Mouse (Mus musculus): ENCODE results near the gene Nudt15. TPM values are rescaled to one million over a fixed set of nuclear protein-coding genes. Genes with fewer than 3 reads are reported as not detected.

Gene Nudt15
- polyA plus RNA-seq, 1 experiment from 2014 or later, result 4.1 TPM

- H3K27ac ChIP-seq (ENCODE audit: low read length), result peak overlapping the region; percentile 55; the same call in 1 of the 2 replicates
- ATAC-seq (replicated peaks; ENCODE audit: extremely low read depth, insufficient read depth, low FRiP score), result no peak
These were observed 46.3 kb downstream of the Nudt15 start for GRCm38 (mm10) chr14:73501721-73502120.

DNA sequence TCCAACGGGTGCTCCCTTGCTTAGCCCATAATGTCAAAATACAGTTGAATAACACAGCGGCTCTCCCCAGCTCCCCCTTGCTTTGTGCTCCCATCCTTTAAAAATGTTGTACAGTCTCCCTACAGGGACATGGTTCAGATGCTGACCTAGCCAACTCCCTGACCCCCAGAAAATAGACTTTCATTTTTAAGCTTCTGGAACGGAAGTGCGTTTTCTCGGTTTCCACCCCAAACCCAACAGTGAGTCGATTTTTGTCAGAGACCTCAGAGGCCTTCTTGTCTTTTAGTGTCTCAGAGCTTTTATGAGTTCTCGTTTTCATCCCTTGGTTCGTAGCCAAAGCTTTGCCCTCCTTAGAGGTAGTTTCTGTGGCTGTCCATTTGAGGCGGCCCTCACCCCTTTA is 46.8 kb downstream of the Nudt15 start:
- 89% methylated on average over 9 of the region's 9 CpGs for WGBS
- H3K9ac ChIP-seq (ENCODE audit: low read length), result no peak overlapping the region
- H3K9me3 ChIP-seq (replicated peaks; ENCODE audit: control insufficient read depth, low read length), result no peaks in the 10 kb centered on the region
- H3K36me3 ChIP-seq (ENCODE audit: control insufficient read depth, insufficient read depth), result no peaks in the 10 kb centered on the region
- H3K4me1 ChIP-seq (ENCODE audit: control insufficient read depth, insufficient read depth, low read length), result peaks cover 12% of the 10 kb centered on the region
- no peak for ATAC-seq (replicated peaks; ENCODE audit: extremely low read depth, insufficient read depth, low FRiP score)
- H3K4me3 ChIP-seq (ENCODE audit: low read length), result no peak overlapping the region
- H3K27me3 ChIP-seq (ENCODE audit: control insufficient read depth, insufficient read depth, low read length), result no peaks in the 10 kb centered on the region
- H3K27ac ChIP-seq (ENCODE audit: low read length), result 0 out of 2 replicates have a peak overlapping the region, but pooled peaks have one; percentile 55
- H3K4me2 ChIP-seq (ENCODE audit: low read depth, low read length), result no peak overlapping the region

More at GRCm38 (mm10) chr14:73501721-73502120, 46.3 kb downstream of the Nudt15 start:
- Histone ChIP-seq H3K4me2 (ENCODE audit: low read depth, low read length) (no peak overlapping the region), H3K4me1 (ENCODE audit: control insufficient read depth, insufficient read depth, low read length) (peaks cover 12% of the 10 kb centered on the region), H3K36me3 (ENCODE audit: control insufficient read depth, insufficient read depth) (no peaks in the 10 kb centered on the region), H3K27me3 (ENCODE audit: control insufficient read depth, insufficient read depth, low read length) (no peaks in the 10 kb centered on the region), H3K9me3 (replicated peaks; ENCODE audit: control insufficient read depth, low read length) (no peaks in the 10 kb centered on the region), H3K9ac (ENCODE audit: low read length) (no peak overlapping the region), H3K4me3 (ENCODE audit: low read length) (no peak overlapping the region)
- 56% methylated on average over 6 of the region's 6 CpGs for WGBS

DNA sequence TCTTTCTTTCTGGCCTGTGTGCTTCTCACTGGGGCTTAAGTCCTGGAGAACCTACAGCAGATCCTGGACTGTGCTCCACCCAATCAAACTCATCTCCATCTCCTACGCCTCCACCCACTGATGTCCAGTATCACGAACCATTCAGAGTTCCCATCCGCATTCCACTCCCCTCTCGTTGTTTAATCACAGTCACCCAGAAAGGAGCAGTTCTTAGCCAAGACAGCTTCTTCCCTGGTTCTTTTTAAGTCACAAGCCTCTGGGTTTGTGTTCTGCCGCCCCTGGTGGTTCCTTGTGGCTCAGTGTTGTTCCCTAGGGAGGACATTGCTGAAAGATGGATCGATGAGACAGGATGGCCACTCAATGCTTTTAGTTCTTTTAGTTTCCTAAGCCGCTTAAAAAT is 52.3 kb downstream of the Nudt15 start:
- H3K9me3 ChIP-seq (replicated peaks; ENCODE audit: control insufficient read depth, low read length), result peaks cover 7% of the 10 kb centered on the region; the same call in 1 of the 2 replicates
- 56% methylated on average over 7 of the region's 7 CpGs for WGBS
- H3K27me3 ChIP-seq (ENCODE audit: control insufficient read depth, insufficient read depth, low read length), result no peaks in the 10 kb centered on the region
- no peaks in the 10 kb centered on the region for H3K36me3 ChIP-seq (ENCODE audit: control insufficient read depth, insufficient read depth)
- ATAC-seq (replicated peaks; ENCODE audit: extremely low read depth, insufficient read depth, low FRiP score), result no peak
- no peak overlapping the region for H3K4me3 ChIP-seq (ENCODE audit: low read length)
- H3K4me1 ChIP-seq (ENCODE audit: control insufficient read depth, insufficient read depth, low read length), result peaks cover 3% of the 10 kb centered on the region; the same call in 1 of the 2 replicates
- H3K27ac ChIP-seq (ENCODE audit: low read length), result no peak overlapping the region
- H3K9ac ChIP-seq (ENCODE audit: low read length), result no peak overlapping the region
- H3K4me2 ChIP-seq (ENCODE audit: low read depth, low read length), result no peak overlapping the region

DNA sequence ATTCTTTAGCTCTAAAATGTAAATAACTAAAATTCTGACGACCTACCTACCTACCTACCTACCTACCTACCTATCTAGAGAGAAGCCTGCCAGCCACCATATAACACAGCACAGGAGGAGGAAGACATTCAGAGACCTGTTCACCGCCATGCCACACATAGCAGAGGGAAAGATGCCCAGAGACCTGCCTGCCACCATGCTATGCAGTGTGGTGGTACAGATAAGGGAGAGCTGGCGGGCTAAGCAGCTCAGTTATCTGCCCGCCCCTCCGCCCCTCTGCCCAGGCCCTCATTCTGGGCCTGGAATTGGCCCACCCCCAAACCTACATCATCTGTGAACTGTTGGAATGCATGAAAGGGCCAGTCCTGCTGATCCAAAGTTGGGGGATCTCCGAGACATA is 53.9 kb downstream of the Nudt15 start:
- H3K27ac ChIP-seq (ENCODE audit: low read length), result no peak overlapping the region
- 0 out of 2 replicates have a peak, but pooled peaks have one; percentile 45 for ATAC-seq (replicated peaks; ENCODE audit: extremely low read depth, insufficient read depth, low FRiP score)
- WGBS, result 41% methylated on average over 6 of the region's 6 CpGs
- H3K36me3 ChIP-seq (ENCODE audit: control insufficient read depth, insufficient read depth), result no peaks in the 10 kb centered on the region
- no peak overlapping the region for H3K4me2 ChIP-seq (ENCODE audit: low read depth, low read length)
- H3K9me3 ChIP-seq (replicated peaks; ENCODE audit: control insufficient read depth, low read length), result peaks cover 8% of the 10 kb centered on the region; the same call in 1 of the 2 replicates
- no peak overlapping the region for H3K9ac ChIP-seq (ENCODE audit: low read length)
- H3K4me1 ChIP-seq (ENCODE audit: control insufficient read depth, insufficient read depth, low read length), result peaks cover 3% of the 10 kb centered on the region; the same call in 1 of the 2 replicates
- H3K27me3 ChIP-seq (ENCODE audit: control insufficient read depth, insufficient read depth, low read length), result no peaks in the 10 kb centered on the region
- no peak overlapping the region for H3K4me3 ChIP-seq (ENCODE audit: low read length)

DNA sequence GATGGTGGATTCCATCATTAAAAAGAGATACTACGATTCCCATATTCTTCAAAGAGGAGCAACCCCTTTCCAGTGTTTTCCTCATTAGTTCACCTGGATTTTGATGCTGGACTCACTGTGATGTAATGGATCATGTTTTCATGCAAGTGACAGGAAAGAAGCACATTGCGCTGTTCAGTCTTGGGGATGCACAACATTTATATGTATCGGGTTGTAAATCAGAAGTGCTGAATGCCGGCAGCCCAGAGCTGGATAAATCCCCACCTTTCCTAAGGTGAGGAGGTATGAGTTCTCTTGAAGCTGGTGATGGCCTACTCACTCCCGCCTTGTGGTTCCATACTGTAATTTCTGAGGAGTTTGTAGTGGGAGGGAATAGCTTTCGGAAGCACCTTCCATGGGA is 54.7 kb downstream of the Nudt15 start:
- Histone ChIP-seq H3K4me2 (ENCODE audit: low read depth, low read length) (no peak overlapping the region), H3K36me3 (ENCODE audit: control insufficient read depth, insufficient read depth) (no peaks in the 10 kb centered on the region), H3K4me3 (ENCODE audit: low read length) (no peak overlapping the region), H3K4me1 (ENCODE audit: control insufficient read depth, insufficient read depth, low read length) (peaks cover 3% of the 10 kb centered on the region; the same call in 1 of the 2 replicates), H3K9ac (ENCODE audit: low read length) (no peak overlapping the region), H3K27ac (ENCODE audit: low read length) (no peak overlapping the region), H3K9me3 (replicated peaks; ENCODE audit: control insufficient read depth, low read length) (peaks cover 8% of the 10 kb centered on the region; the same call in 1 of the 2 replicates), H3K27me3 (ENCODE audit: control insufficient read depth, insufficient read depth, low read length) (no peaks in the 10 kb centered on the region)
- ATAC-seq (replicated peaks; ENCODE audit: extremely low read depth, insufficient read depth, low FRiP score), result no peak
- WGBS, result 93% methylated on average over 6 of the region's 6 CpGs

- 39% methylated on average over 5 of the region's 5 CpGs for WGBS
- H3K4me1 ChIP-seq (ENCODE audit: control insufficient read depth, insufficient read depth, low read length), result no peaks in the 10 kb centered on the region
- H3K36me3 ChIP-seq (ENCODE audit: control insufficient read depth, insufficient read depth), result no peaks in the 10 kb centered on the region
- H3K4me3 ChIP-seq (ENCODE audit: low read length), result no peak overlapping the region
- ATAC-seq (replicated peaks; ENCODE audit: extremely low read depth, insufficient read depth, low FRiP score), result no peak
- H3K4me2 ChIP-seq (ENCODE audit: low read depth, low read length), result no peak overlapping the region
- H3K9ac ChIP-seq (ENCODE audit: low read length), result no peak overlapping the region
- H3K27ac ChIP-seq (ENCODE audit: low read length), result no peak overlapping the region
- H3K9me3 ChIP-seq (replicated peaks; ENCODE audit: control insufficient read depth, low read length), result peaks cover 5% of the 10 kb centered on the region; the same call in 1 of the 2 replicates
- no peaks in the 10 kb centered on the region for H3K27me3 ChIP-seq (ENCODE audit: control insufficient read depth, insufficient read depth, low read length)
These were observed 61.4 kb downstream of the Nudt15 start for GRCm38 (mm10) chr14:73486641-73487040.

- Histone ChIP-seq H3K9ac (ENCODE audit: low read length) (no peak overlapping the region), H3K36me3 (ENCODE audit: control insufficient read depth, insufficient read depth) (no peaks in the 10 kb centered on the region), H3K27ac (ENCODE audit: low read length) (no peak overlapping the region), H3K4me1 (ENCODE audit: control insufficient read depth, insufficient read depth, low read length) (peaks cover 3% of the 10 kb centered on the region; the same call in 1 of the 2 replicates), H3K27me3 (ENCODE audit: control insufficient read depth, insufficient read depth, low read length) (no peaks in the 10 kb centered on the region), H3K9me3 (replicated peaks; ENCODE audit: control insufficient read depth, low read length) (no peaks in the 10 kb centered on the region), H3K4me2 (ENCODE audit: low read depth, low read length) (no peak overlapping the region), H3K4me3 (ENCODE audit: low read length) (no peak overlapping the region)
- no peak for ATAC-seq (replicated peaks; ENCODE audit: extremely low read depth, insufficient read depth, low FRiP score)
- WGBS, result 75% methylated on average over 3 of the region's 3 CpGs
These were observed 63.5 kb downstream of the Nudt15 start for GRCm38 (mm10) chr14:73484366-73485110.

DNA sequence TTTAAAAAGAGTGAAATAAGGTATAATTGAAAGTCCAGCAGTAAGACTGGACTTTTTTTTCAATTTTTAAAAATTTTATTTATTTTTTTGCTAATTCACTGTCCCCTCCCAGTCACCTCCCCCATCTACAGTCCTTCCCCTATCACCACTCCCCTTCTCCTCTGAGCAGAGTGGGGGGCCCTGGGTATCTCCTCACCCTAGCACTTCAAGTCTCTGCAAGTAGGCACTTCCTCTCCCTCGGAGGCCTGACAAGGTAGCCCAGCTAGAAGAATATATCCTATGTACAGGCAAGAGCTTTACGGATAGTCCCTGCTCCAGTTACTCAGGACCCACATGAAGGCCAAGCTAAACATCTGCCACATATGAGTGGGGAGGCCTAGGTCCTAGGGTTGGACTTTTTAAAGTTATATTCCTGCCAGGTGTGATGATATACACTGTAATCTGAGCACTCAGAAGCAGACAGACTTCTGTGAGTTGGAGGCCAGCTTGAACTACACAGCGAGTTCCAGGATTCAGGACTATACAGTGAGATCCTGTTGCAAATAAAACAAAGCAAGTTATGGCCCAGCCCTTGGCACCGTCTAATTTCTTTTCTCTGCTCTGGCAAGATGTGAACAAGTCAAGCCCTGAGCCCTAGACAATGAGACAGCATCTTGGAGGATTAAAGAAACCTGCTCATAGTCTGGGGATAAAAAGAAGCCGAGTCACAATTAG is 64.4 kb downstream of the Nudt15 start:
- Histone ChIP-seq H3K27me3 (ENCODE audit: control insufficient read depth, insufficient read depth, low read length) (no peaks in the 10 kb centered on the region), H3K36me3 (ENCODE audit: control insufficient read depth, insufficient read depth) (no peaks in the 10 kb centered on the region), H3K9ac (ENCODE audit: low read length) (no peak overlapping the region), H3K9me3 (replicated peaks; ENCODE audit: control insufficient read depth, low read length) (no peaks in the 10 kb centered on the region), H3K4me2 (ENCODE audit: low read depth, low read length) (no peak overlapping the region), H3K4me1 (ENCODE audit: control insufficient read depth, insufficient read depth, low read length) (peaks cover 3% of the 10 kb centered on the region; the same call in 1 of the 2 replicates), H3K4me3 (ENCODE audit: low read length) (no peak overlapping the region), H3K27ac (ENCODE audit: low read length) (no peak overlapping the region)
- 77% methylated on average over 5 of the region's 5 CpGs for WGBS
- no peak for ATAC-seq (replicated peaks; ENCODE audit: extremely low read depth, insufficient read depth, low FRiP score)

DNA sequence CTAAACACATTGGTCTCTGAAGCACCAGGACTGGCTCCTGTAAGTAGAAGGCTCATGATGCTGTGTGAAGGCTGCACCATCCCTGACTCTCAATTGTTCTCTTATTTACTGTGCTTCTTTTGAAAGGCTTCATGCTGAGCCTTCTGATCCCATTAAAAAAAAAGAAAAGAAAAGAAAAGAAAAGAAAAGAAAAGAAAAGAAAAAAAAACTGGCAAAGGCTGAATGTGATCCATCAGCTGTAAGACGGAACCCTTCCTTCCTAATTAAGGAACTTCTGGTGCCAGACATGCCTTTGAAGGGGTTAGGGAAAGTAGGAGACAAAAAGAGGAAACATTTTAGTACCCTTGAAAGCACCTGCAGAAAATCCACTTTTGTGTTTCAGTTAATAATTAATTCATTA is 68.3 kb downstream of the Nudt15 start:
- peaks cover 13% of the 10 kb centered on the region for H3K4me1 ChIP-seq (ENCODE audit: control insufficient read depth, insufficient read depth, low read length)
- no peaks in the 10 kb centered on the region for H3K9me3 ChIP-seq (replicated peaks; ENCODE audit: control insufficient read depth, low read length)
- no peaks in the 10 kb centered on the region for H3K36me3 ChIP-seq (ENCODE audit: control insufficient read depth, insufficient read depth)
- 72% methylated on average over 1 of the region's 1 CpGs for WGBS
- no peak overlapping the region for H3K4me2 ChIP-seq (ENCODE audit: low read depth, low read length)
- ATAC-seq (replicated peaks; ENCODE audit: extremely low read depth, insufficient read depth, low FRiP score), result no peak
- no peak overlapping the region for H3K9ac ChIP-seq (ENCODE audit: low read length)
- no peaks in the 10 kb centered on the region for H3K27me3 ChIP-seq (ENCODE audit: control insufficient read depth, insufficient read depth, low read length)
- H3K27ac ChIP-seq (ENCODE audit: low read length), result no peak overlapping the region
- H3K4me3 ChIP-seq (ENCODE audit: low read length), result no peak overlapping the region

All from heart, embryonic 16.5 days (tissue).